Mouse (Mus musculus) heart, postnatal 4 days (tissue): ENCODE results near the gene Nr1d2. TPM values are rescaled to one million over a fixed set of nuclear protein-coding genes. Genes with fewer than 3 reads are reported as not detected.
"Not testable (repeated sequence)": the region's sequence is repeated elsewhere in the genome, so short reads cannot be mapped to it uniquely, and the experiment has no call there.

Experiments
- DNase-seq: peaks from one replicate; pipeline ENCODE4 v3.0.0; 2021
- total RNA-seq, 2 experiments: library from RNA; stranded (reverse); gene quantifications; 2 replicates each; pipeline ENCODE4 v1.2.3; 2021

The Nr1d2 gene
- 10 to 100 TPM; 36.3 to 39.3 TPM for total RNA-seq

- peak; percentile 100 for DNase-seq
Observed at GRCm38 (mm10) chr14:18238750-18239731, at the start of gene Nr1d2. Gene Nr1d2, minus strand, starts transcription at chr14:18239127.

GRCm38 (mm10) chr14:18287391-18287790 lies 48.5 kb upstream of the Nr1d2 start:
- no peak for DNase-seq

- DNase-seq, result no peak
Observed at GRCm38 (mm10) chr14:18286441-18286840, 47.5 kb upstream of the Nr1d2 start.

- DNase-seq, result no peak
Observed at GRCm38 (mm10) chr14:18285476-18285875, 46.5 kb upstream of the Nr1d2 start.

GRCm38 (mm10) chr14:18284581-18284980 lies 45.7 kb upstream of the Nr1d2 start:
- DNase-seq, result peak; percentile 25

- DNase-seq, result no peak
Observed at GRCm38 (mm10) chr14:18280375-18280774, 41.4 kb upstream of the Nr1d2 start.

- no peak for DNase-seq
Observed at GRCm38 (mm10) chr14:18274526-18274925, 35.6 kb upstream of the Nr1d2 start.

GRCm38 (mm10) chr14:18271666-18272065 lies 32.7 kb upstream of the Nr1d2 start:
- no peak for DNase-seq

GRCm38 (mm10) chr14:18270529-18271441 lies 31.9 kb upstream of the Nr1d2 start, which contains the start of the genes Nkiras1 and Rpl15:
Gene Nkiras1, plus strand, starts transcription at chr14:18271136.
Gene Rpl15, minus strand, starts transcription at chr14:18271391.
- DNase-seq, result peak; percentile 98

GRCm38 (mm10) chr14:18269947-18270528 lies 31.1 kb upstream of the Nr1d2 start:
- DNase-seq, result not testable (repeated sequence)

- peak; percentile 52 for DNase-seq
Observed at GRCm38 (mm10) chr14:18263427-18263826, 24.5 kb upstream of the Nr1d2 start.

GRCm38 (mm10) chr14:18261203-18261602 lies 22.3 kb upstream of the Nr1d2 start:
- DNase-seq, result no peak

GRCm38 (mm10) chr14:18242638-18243130 lies 3.8 kb upstream of the Nr1d2 start:
- DNase-seq, result no peak

GRCm38 (mm10) chr14:18241786-18242185 lies 2.9 kb upstream of the Nr1d2 start:
- DNase-seq, result no peak

- no peak for DNase-seq
Observed at GRCm38 (mm10) chr14:18240132-18240531, 1.2 kb upstream of the Nr1d2 start.

GRCm38 (mm10) chr14:18238131-18238749 lies 687 bp downstream of the Nr1d2 start:
- DNase-seq, result peak; percentile 99

GRCm38 (mm10) chr14:18237381-18237780 lies 1.5 kb downstream of the Nr1d2 start:
- no peak for DNase-seq

GRCm38 (mm10) chr14:18236496-18237235 lies 2.3 kb downstream of the Nr1d2 start:
- not testable (repeated sequence) for DNase-seq

GRCm38 (mm10) chr14:18233981-18234960 lies 4.7 kb downstream of the Nr1d2 start:
- peak; percentile 35 for DNase-seq

GRCm38 (mm10) chr14:18233076-18233475 lies 5.9 kb downstream of the Nr1d2 start:
- no peak for DNase-seq
